Mouse (Mus musculus): Measurements from ENCODE around the gene Ablim2.

Gene Ablim2

GRCm38 (mm10) chr5:35814334-35814941 is 56.8 kb downstream of the Ablim2 start:
- peak; percentile 24 for DNase-seq (ENCODE audit: low read depth, low spot score)

GRCm38 (mm10) chr5:35815051-35815450 is 57.4 kb downstream of the Ablim2 start:
- no peak for DNase-seq (ENCODE audit: low read depth, low spot score)

- DNase-seq (ENCODE audit: low read depth, low spot score): no peak
These were observed 59.6 kb downstream of the Ablim2 start for GRCm38 (mm10) chr5:35817266-35817665.

- no peak for DNase-seq (ENCODE audit: low read depth, low spot score)
These were observed 60.2 kb downstream of the Ablim2 start for GRCm38 (mm10) chr5:35817882-35818281.

- DNase-seq (ENCODE audit: low read depth, low spot score): peak; percentile 8
These were observed 65.0 kb downstream of the Ablim2 start for GRCm38 (mm10) chr5:35822721-35823120.

GRCm38 (mm10) chr5:35826465-35826864 is 68.8 kb downstream of the Ablim2 start:
- DNase-seq (ENCODE audit: low read depth, low spot score): peak; percentile 12

DNA sequence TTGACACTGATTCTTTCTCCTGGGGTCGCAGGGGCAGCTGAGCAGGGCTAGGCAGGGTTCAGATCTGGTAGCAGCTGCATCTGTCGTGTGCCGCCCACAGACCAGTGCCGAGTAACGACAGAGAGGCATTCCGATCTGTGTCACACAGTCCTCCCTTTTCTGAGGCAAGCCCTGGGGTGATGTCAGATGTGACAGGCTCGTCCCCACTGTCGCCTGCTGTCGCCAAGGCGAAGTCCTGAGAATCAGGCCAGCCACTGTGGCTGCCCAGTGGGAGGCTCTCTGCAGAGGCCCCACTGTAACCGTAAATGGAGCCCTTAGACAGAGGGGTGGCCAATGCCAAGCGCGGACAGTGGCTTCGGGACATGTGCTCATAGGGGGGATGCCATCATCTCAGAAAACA is 69.4 kb downstream of the Ablim2 start:
- no peak for DNase-seq (ENCODE audit: low read depth, low spot score)

GRCm38 (mm10) chr5:35827856-35828255 is 70.2 kb downstream of the Ablim2 start:
- DNase-seq (ENCODE audit: low read depth, low spot score): no peak

- no peak for DNase-seq (ENCODE audit: low read depth, low spot score)
These were observed 72.4 kb downstream of the Ablim2 start for GRCm38 (mm10) chr5:35830101-35830500.

DNA sequence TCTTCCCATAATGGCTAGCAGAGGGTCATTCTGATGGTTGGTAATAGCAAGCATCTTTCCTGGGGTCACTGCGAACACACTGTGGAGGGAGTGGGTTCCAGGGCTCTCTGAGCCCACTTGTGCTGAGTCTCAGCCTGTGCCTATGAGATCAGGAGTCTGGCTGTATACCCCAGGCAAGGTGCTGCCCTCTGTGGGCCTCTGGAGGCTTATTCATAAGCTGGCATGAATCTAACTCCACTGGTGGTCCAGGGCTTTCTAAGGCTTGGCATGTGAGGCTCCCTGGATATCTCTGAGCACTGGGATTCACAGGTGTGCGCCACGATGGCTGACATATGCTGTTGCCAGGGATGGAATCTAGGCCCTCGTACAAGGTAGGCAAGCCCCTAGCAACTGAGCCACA is 76.2 kb downstream of the Ablim2 start:
- DNase-seq (ENCODE audit: low read depth, low spot score): no peak

DNA sequence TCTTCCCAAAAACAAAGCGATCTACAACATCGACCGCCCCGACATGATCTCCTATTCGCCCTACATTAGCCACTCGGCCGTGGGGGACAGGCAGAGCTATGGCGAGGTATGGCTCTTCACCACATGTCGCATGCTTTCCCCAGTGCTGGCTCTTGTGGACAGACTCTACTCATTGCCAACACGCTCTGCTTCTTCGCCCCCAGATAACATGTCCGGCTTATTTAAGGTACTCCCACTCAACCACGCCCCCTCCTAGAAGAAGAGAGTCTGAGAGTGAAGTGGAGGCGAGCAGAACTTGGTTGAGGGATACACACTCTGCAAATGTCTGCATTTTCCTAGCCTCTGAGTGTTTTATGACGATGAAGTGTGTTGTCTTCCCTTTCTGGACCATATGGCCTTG is 79.3 kb downstream of the Ablim2 start:
- DNase-seq (ENCODE audit: low read depth, low spot score): no peak

DNA sequence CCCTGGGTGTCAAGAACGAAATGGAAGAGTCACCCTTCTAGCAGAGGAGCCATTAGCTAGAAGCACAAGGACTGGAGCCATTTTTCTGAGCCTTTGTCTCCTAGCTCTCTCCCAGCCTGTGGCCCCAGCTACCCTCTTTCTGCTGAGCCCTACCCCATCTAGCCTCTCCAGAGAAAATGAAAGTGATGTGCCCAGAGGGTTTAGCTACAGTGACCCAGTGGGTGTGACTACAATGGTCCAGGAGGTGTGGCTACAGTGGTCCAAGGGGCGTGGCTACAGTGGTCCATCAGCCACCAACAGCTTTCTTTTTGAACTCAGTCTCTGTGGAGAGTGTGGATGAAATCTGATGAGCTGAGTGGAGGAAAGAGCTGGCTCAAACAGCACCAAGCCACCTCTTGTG is 81.6 kb downstream of the Ablim2 start:
- peak; percentile 21 for DNase-seq (ENCODE audit: low read depth, low spot score)

GRCm38 (mm10) chr5:35851485-35851884 is 93.8 kb downstream of the Ablim2 start:
- DNase-seq (ENCODE audit: low read depth, low spot score): peak; percentile 49

DNA sequence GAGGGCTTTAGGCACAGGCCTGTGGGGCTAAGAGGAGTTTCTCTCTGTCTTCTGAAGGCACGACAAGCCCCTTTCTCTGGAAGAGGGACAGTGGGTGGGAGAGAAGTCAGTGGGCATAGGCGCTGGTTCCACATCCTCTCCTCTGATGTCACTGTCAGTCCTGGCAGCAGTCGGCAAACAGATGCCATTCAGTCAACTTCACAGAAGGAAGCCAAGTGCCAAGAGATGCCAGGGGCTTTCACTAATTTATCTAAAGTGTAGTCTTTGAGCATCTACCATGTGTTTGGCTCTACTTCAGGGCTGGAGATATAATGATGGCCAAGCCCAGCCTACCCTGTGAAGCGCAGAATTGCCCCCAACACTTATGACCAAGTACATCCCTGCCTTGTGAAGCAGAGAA is 95.8 kb downstream of the Ablim2 start:
- DNase-seq (ENCODE audit: low read depth, low spot score): no peak

DNA sequence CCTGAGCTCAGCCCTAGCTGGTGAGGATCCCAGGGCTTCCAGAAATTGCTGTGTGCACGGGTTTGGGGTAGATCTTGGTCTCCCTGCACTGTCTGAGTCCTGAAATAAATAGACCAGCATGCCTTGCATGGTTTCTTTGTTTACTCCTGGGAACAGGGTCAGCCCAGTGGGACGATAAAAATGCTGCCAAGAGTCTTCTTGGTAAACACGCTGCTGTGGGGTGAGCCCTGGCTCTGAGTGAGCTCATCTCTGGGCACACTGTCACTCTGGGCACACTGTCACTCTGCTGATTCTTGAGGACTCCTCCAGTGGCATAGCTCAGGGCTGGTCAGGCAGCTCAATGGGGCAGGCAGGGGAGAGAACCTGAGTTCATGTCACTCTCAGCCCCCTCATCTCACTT is 98.6 kb downstream of the Ablim2 start:
- no peak for DNase-seq (ENCODE audit: low read depth, low spot score)

GRCm38 (mm10) chr5:35858069-35858468 is 100.4 kb downstream of the Ablim2 start:
- peak; percentile 82 for DNase-seq (ENCODE audit: low read depth, low spot score)

DNA sequence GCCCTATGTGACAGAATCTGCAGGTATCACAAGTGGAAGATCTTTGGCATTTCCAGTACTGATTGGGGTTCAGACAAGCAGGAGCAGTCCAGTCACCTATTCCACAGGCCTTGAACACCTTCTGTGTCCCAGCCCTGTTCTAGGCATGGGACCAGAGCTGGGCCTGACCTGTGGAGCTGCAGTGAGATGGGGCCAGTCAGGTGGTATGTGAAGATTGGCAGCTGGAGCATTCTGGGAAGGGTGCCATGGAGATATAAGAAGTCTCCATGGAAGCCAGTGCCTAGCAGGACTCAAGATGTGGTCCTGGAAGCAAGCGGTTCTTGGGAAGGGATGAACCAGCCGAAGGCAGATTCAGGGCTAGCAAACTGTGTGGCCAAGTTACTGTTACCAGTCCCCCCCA is 103.8 kb downstream of the Ablim2 start:
- no peak for DNase-seq (ENCODE audit: low read depth, low spot score)

DNA sequence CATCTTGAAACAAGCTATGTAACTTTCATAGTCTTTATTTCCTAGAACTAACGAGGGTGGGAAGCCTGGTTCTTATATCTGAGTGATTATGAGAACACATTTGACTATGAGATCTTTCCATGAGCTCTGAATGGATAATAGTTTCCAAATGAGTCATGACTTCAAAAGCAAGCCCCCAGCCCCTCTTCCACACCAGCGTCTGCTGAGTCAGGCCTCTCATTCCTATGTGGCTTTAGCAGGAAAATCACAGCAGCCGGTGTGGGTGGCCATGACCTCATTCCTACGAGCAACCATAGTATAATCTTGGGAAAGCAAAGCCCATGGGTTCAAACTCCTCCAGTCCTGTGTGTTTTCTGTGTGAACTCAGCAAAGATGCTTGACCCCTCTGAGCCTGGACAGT is 112.3 kb downstream of the Ablim2 start:
- no peak for DNase-seq (ENCODE audit: low read depth, low spot score)

GRCm38 (mm10) chr5:35870408-35871012 is 112.8 kb downstream of the Ablim2 start:
- DNase-seq (ENCODE audit: low read depth, low spot score): peak; percentile 89

DNA sequence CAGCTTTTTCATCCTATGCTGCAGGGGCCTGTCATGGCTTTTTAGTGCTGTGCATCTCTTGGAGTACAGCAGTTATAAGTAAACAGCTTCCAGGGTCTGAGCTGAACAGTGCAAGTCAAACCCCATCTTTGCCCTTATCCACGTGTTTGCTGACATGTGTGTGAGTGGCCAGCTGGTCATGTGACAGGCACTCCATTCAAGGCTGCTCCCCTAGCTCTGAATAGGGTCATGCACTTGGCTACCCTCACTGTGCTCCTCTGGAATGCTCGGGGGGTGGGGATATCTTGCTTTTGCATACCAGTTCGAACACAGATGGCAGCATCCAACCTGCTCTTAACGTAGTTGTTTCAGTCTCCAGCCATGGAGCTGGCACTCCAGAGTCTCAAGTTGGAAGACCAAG is 115.7 kb downstream of the Ablim2 start:
- no peak for DNase-seq (ENCODE audit: low read depth, low spot score)

DNA sequence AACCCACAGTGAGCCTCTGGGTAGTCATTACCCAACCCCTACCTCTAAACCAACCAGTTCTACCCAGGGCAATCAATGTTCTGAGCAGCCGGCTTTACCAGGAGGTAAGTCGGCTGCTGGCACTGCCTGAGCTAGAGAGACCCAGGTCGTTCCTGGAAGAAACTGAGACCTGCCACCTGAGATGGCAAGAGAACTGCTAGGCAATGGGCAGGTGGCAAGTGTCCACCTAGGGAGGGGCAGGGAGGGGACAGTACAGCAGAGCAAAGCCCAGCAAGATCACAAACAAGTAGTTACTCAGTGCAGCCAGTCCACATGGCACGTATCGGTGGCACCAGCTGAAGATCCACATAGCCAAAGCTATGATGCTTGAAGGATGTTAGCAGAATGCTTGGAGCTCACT is 118.6 kb downstream of the Ablim2 start:
- DNase-seq (ENCODE audit: low read depth, low spot score): no peak

DNA sequence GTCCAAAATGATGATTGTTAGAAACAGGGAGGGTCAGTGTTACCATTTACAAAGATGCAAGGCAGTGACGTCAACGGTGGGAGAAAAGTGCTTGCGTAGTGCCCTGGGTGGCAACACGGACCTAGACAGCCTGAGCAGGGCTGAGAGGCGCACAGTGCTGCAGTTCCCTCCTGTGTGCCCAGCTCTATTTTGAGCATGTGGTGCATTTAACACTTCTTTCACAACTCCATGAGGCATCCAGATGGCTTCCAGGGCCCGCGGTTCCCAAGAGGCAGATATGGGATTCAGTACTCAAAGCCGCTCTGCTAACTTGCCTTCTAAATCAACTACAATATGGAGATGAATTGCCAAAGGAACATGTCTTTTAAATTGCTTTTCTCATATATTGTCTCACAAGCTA is 121.5 kb downstream of the Ablim2 start:
- DNase-seq (ENCODE audit: low read depth, low spot score): no peak

DNA sequence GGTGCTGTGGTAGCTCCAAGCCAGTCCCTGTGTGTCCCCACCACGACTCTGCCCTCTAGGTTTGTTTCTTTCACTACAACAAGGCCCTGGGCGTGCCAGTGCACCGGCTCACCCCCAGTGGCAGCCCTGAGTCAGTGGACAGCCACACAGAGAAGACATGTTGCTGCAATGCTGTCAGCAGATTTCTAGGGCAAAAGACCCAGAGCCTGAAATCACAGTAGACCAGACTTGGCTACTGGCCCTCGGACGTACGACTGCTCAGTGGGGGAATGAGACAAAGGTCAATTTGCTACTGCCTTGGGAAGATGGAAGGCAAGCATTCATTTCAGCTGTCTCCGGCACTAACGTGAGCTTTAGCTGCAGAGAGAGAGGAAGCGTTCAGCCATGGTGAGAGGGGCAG is 124.7 kb downstream of the Ablim2 start:
- DNase-seq (ENCODE audit: low read depth, low spot score): no peak

DNA sequence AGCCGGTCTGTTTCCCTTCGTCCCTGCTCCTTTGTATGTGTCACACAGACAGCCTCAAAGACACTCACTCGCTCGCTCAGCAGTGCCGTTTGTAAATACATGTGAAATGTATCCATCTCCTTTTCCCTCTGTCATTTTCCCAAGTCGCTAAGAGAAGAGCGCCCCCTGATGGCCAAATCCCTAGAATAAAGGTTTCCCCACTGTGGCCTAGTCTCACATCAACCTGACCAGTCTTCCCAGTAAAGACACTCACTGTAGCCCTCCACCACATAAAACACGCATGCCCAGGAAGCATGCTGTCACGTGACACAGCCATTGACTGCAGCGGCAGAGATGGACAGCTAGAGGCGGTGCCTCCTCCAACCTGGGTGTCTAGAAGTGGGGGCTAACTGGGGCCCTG is 126.6 kb downstream of the Ablim2 start:
- peak; percentile 73 for DNase-seq (ENCODE audit: low read depth, low spot score)
